Mouse (Mus musculus) kidney, adult 18-20 months (tissue): Measurements from ENCODE around the gene Ptgfrn.

Experiments used
- DNase-seq: peaks from one replicate; pipeline ENCODE4 v3.0.0; 2021

The Ptgfrn gene

GRCm38 (mm10) chr3:101076966-101077709, 32.9 kb downstream of the Ptgfrn start:
- DNase-seq = no peak

- DNase-seq = no peak
Observed at GRCm38 (mm10) chr3:101075866-101076265, 34.2 kb downstream of the Ptgfrn start.

DNA sequence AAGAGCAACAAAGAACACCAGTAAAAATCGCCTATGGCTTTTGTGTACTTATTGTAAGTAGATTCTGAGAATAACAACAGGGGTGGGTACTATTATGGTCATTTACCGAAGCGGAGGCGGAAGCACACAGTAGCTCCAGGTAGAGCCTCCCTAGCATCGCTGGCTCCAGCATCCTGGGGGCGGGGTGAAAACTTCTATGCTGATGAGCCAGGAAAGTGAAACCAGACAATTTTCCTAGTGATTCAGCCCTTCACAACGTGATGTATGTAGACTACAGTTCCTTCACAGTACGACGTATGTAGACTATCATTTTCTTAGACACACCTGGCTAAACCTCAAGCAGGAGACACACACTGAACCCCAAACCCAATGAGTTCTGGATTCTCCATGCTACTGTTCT, 36.7 kb downstream of the Ptgfrn start:
- DNase-seq = no peak

- no peak for DNase-seq
Observed at GRCm38 (mm10) chr3:101072506-101073215, 37.4 kb downstream of the Ptgfrn start.

DNA sequence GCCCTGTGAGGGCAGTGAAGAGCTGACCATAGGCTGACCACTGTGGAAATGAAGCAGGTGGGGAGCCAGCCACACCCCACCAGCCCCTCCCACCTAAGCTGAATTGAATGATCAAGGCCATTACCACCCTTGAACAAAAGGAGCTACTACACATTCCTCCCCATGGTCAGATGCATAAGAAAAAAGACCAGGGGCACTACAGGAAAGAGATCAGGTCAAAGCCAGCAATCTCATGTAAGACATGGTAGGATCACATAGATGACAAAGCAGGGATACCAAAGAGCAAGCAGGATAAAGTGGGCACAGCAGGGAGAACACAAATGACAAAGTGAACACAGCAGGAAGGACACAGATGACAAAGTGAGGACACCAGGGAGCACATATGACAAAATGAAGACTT, 38.5 kb downstream of the Ptgfrn start:
- DNase-seq = no peak

GRCm38 (mm10) chr3:101070796-101071235, 39.3 kb downstream of the Ptgfrn start:
- DNase-seq = no peak

DNA sequence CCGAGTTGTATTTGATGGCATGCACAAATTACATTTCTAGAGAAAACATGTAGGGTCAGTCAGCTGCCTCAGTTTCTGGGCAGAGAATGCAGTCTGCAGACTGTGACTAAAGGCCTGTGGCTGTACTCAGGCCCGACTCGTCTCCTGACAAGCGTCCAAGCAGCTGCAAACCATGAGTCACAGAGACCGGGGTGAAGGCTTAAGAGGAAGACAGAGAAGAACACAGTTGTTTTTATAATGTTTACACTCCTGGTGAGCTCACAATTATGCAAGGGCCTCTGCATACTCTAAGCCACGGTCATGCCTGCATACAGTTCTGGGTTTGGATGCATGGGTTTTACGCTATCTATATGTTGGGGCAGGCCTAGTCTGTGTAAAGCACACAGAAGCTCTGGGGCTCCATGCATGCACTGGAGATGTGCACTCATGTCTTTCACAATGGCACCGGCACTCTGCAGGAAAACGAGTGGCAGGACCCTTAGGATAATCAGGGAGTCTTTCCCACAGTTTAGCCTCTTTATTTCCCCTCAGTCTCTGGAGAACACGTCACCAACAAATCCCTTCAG, 39.8 kb downstream of the Ptgfrn start:
- DNase-seq = no peak

GRCm38 (mm10) chr3:101068701-101069100, 41.4 kb downstream of the Ptgfrn start:
- DNase-seq = no peak

DNA sequence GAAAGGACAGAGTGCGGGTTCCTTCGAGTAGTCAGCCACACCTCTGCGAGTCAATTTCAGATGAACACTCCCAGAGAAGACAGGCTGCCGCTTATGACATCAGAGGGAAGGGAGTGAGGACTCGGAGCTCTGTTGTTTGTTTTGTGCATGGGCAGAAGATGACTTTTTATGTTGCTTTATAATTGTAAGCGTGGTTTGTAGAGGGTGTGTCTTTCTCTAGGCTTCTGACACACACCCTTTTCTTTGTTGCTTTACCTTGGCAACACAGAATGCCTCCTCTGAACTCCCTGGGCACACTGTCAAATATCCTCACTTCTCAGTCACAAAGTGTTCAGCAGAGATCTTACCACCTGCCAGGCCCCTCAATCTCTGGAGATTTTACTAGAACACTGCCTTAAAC, 43.9 kb downstream of the Ptgfrn start:
- no peak for DNase-seq

DNA sequence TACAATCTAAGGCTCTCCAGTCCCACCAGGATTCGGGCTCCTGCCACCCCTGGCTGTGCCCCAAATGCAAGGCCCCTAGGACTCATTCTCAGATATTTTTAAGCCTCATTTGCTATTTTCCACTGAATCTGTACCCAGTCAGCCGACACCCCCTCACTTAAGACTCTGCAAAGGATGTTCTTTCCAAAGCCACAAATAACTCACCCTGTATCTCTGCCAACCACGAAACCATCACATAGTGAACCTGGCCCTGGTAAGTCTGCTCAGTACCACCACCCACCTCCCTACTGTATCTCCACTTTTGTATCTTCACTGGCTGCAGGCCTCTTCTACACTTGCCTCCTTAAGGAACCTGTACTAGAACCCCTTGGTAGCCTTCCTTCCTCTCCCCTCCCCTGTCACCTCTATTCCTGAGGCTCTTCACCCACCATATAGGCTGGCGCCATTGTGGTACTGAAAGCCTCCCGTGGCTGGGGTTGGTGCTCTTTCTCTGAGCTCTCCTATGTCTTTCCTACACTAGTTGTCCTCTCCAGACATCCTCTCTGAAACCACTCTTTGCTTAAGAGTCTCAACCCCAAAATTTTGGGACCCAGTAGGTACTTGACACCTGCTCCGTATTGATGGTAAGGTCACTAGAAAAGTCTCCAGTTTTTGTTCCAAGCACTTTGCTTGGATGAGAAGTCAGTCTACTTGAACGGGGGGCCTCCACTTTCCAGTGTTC, 48.1 kb downstream of the Ptgfrn start:
- no peak for DNase-seq

DNA sequence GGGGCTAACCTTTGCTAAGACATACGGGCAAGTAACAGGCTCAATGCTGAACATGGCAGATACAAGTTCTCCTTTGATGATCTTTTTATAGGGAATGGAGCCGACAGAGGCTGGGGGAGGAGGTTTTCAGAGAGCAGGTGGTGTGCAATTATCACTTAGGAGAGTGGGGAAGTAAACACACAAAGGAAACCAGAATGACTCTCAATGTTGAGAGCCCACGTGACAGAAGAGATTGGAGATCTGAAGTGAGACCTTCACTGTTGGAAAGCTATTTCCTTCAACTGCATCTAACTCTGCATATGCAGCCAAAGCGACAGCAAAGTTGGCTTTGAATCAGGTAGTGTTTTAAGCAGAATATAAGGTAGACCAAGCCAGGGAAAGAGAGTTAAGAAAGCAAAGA, 50.9 kb downstream of the Ptgfrn start:
- no peak for DNase-seq

DNA sequence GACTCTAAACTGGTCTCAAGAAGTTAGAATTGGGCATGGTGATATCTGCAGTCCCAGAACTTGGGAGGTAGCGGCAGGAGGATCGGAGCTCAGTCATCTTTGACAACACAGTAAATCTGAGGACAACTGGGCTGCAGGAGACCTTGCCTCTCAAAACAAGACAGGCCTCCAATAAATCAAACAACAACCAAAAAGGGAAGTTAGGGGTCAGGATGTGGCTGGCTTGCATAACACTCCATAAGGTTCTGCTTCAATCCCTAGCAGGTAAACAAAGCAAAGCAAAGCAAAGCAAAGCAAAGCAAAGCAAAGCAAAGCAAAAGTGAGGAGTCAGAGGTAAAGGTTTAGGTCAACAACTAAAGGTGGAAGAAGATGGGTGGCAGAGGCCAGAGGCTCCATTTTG, 51.9 kb downstream of the Ptgfrn start:
- no peak for DNase-seq

- DNase-seq = no peak
Observed at GRCm38 (mm10) chr3:101055216-101055615, 54.9 kb downstream of the Ptgfrn start.

GRCm38 (mm10) chr3:101051601-101052000, 58.5 kb downstream of the Ptgfrn start:
- no peak for DNase-seq

DNA sequence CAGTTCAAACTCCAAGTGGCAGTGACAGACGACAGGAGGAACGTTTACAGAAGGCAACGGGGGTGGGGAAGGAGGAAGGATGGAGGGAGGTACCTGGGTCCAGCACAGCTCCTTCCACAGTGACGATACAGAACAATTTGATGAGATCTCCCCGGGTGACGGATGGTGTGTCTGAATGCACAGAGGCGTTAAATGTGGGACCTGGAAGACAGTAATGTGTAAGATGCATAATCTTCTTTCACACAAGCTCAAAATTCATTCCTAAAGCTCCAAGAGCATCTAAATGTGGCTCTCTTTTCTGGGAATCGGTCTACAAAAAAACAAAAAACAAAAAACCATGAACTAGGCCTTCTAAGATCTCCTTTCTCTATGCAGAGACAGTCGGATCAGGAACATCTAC, 60.1 kb downstream of the Ptgfrn start:
- DNase-seq = no peak

GRCm38 (mm10) chr3:101048781-101049180, 61.3 kb downstream of the Ptgfrn start:
- DNase-seq = no peak

DNA sequence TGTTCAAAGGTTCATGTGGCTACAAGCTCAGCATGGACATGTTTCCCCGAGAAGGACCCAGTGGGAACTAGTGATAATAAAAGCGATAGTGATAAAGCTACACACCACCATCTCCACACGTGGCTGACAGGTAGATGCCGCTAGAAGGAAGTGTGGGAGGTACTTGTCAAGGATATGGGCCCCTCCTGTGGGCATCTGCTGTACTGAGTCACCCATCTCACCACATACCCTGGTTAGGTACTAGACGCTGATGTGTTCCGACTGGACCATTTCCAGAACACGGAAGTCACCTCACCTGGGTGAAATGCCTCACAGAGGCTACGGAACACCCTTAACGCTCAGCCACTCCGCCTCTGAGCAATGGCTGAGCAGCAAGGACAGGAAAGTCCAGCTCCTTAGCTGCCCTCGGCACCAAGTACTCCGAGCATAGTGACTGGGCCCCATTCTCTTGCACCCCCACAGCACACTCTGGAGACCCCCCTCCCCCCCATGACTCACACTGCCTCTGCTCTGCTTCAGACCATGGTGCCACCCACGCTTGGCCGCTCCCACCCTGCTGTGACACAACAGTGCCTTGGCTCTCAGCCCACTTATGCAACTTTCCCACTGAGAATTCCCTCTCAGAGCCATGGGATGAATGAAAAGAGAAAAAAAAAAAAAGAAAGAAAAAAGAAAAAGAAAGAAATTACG, 62.3 kb downstream of the Ptgfrn start:
- DNase-seq = no peak

GRCm38 (mm10) chr3:101045431-101045830, 64.6 kb downstream of the Ptgfrn start:
- no peak for DNase-seq

DNA sequence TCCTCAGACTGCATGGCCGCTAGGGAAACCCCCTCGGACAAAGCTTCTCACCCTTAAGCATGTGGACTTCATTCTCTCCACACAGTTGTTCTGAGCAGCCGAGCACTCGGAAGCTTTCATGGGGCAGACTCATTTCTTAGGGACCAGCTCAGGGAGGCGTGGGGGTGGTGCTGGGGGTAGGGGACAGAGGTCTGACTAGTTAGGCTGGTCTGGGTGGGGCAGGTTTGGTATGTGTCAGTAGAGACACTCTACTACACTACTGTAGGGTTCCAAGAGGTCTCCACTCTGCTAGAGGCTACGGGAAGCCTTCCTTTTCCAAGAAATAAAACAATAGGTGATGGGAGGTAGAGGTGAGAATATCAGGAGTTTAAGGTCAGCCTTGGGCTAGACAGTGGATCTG, 65.4 kb downstream of the Ptgfrn start:
- DNase-seq = no peak

DNA sequence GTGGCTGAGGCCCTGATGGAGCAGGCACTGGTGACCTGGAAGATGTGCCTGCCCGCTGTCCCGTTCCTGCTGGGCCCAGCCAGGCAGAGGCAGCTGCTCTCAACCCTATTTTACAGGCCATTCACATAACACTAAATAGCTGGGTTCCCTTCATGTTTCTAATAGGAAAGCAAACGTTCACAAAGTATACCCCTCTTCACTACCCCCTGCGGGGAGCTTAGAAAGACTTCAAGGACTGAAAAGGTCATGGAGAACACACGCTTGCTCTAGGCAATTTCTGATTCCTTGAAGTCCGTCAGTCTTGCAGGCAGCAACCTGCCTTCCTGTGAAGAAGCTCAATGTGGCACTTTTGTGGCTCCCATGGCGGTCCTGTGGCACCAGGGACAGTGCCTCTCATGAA, 68.1 kb downstream of the Ptgfrn start:
- DNase-seq = no peak

DNA sequence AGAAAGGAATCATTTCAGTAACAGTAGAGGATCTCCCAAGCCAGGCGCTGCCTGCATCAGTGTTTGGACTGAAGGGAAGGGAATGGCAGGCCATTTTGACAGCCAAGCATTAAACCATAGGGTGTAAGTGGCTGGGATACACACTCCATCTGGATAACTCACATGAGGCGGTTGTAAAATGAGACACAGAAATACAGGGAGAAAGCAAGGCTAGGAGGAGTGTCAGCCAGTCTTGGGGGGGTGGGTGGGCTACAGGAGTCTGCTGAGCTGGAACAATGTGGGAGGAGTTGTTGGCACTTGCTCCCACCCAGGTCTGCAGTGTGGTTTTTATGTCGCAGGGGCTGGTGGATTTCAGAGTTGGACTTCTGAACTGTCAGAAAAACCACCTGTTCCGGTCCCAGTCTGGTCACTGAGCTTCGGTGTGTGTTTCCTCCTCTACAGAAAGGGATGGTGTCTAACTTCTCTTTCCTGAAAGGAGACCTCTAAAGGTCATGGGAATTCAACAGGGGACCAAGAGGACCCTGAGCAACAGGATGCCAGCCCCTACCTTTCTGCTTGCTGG, 72.0 kb downstream of the Ptgfrn start:
- no peak for DNase-seq

GRCm38 (mm10) chr3:101036001-101036400, 74.1 kb downstream of the Ptgfrn start:
- DNase-seq = no peak

DNA sequence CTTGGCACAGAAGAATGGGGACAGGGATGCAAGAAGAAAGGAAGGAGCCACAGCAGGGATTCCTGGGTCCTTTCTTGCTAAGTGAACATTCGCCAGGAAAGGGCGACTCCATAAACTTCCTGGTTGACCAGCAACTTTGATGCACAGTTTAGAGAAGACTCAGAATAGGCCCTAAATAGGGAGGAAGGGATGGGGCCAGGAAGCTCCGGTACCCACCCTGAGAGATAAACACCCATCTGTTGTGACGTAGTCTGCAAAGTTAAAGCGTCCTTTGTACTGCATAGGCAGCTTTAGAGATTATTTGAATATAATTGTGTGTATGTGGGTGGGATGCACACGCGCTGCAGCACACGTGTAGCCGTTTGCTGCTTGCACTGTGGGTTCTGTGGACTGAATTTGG, 75.6 kb downstream of the Ptgfrn start:
- no peak for DNase-seq
